Mouse (Mus musculus): Measurements from ENCODE around the gene Epb41l1.

DNA sequence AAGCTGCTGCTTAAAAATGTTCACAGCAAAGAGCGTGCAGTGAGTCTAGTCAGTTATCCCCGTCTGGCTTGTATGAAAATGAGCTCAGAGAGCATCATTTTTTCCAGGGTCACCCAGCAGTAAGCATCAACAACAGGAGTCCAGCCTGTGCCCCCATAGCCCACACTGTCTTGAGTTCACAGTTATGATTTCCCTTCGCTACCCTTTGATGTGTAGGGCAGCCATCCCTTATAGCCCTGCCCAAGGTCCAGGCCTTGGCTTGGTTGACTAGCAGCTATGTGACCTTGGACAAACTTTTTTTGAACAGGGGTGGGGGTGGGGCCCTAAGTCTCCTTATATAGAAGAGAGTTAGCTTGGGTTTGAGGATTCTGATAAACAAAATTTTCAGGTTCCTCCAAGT is 148.6 kb downstream of the Epb41l1 start:
- TF ChIP-seq CTCF (IDR thresholded peaks at IDR 0.05; ENCODE audit: low read depth) (no peak), EP300 (IDR thresholded peaks at IDR 0.05; ENCODE audit: low read depth) (no peak)
